Mouse (Mus musculus) left cerebral cortex, adult 11 months (tissue): ENCODE results near the gene Arl5b.

ENCODE experiments used
- DNase-seq: peaks from one replicate; pipeline ENCODE4 v3.0.0; 2022; ENCODE audit warnings: low spot score

Arl5b gene

DNA sequence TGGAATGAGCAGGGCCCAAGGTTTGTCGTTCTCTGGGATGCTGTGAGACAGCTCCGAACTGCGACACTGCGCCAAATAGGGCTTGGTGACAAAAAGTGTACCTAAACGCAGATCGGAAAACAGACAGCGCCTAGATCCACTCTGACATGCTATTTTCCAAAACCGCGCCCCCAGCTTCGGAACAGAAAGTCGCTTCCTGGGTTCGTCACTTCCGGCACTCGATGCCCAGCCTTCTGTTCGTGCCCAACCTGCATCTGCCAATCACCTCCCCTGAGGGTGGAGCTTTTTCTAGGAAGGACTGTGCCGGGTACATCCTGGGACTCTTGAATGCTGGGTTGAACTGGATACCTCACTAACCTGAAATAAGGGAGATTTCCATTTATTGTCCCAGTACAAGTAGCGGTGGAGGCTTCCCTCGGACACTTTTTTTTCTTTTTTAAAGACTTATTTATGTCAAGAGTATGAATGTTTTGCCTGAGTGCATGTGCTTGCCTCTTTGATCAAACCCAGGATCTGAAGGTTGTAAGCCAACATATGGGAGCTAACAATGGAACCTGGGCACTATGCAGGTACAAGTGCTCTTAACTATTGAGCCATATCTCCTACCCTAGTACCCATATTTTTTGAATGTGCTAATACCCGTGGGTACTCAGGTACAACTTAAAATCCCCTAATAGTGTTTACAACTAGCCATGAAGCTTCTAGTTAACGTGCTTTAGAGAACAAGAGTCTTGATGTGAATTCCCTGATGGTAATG is at the start of gene Arl5b:
Gene Arl5b, plus strand, starts transcription at position 279 of the 757 bp plus-strand sequence.
- peak; percentile 84 for DNase-seq

DNA sequence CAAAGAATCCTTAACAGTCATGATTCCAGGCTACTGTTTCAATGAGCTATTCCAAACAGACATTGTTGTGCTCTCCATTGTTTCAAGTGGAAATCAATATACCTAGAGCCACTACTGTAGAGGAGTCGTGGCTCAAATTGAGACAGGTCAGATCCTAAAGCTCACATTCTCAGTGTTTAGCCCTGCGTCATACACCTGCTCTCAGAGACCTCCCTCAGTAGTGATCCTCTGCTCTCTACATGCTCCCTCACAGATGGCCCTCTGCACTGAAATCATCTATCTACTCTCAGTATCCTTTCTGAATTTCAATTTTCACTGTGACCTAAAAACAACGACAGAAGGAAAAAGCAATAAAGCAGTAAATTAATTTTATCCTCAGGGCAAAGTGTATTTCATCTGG is 41.7 kb upstream of the Arl5b start:
- DNase-seq = no peak

DNA sequence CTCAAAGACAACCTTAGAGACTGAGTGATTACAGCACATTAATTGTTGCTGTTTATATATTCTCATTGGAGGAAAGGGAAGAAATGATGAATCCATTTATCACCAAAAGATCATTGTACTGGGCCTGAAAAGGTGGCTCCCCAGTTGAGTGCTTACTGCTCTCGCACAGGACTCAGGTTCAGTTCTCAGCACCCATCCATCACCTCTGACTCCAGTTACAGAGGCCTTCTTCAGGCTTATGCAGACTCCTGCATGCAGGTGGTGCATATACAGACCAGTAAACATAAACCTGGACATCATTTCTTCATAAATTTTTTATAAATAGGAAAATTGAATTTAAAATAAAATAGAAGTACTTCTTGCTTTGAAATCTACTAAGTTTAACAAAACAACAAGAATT is 41.1 kb upstream of the Arl5b start:
- no peak for DNase-seq

GRCm38 (mm10) chr2:15026817-15027216 is 22.4 kb upstream of the Arl5b start:
- DNase-seq = no peak

DNA sequence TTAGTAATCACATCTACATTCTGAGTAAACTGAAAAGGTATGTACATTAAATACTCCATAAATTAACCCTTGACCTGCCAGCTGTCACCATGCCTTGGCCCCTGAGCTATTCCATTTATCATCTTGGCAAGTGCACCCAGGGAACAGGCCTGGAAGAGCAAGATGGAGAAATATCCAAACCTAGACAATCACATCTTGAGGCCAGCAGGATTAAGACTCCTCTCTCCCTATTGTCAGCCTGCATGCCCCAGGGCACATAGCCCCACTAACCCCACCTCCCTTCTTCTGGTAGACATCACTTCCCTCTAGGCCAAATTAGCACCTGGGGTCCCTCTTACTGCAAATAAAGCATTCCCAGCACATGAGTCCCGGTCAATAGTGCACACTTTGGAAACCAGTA is 21.4 kb upstream of the Arl5b start:
- no peak for DNase-seq

DNA sequence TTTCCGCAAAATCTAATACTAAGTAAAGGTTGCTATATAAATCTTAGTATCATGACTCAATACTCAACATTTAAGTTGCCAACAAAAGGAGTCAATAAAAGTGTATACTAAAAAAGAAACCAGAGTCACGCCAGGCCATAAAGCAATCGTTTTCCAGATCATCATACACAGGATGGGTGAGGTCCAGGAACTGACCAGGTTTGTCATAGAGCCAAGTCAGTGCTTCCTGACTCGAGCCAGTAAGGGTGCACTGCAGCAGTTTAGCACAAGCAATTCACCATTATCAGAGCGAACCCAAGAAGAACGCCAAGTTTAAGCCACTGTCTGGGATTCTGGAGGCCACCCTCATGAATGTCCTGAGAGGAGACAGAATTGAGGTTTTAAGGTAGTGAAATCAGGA is 10.5 kb upstream of the Arl5b start:
- DNase-seq = no peak

GRCm38 (mm10) chr2:15040326-15040725 is 8.9 kb upstream of the Arl5b start:
- no peak for DNase-seq

DNA sequence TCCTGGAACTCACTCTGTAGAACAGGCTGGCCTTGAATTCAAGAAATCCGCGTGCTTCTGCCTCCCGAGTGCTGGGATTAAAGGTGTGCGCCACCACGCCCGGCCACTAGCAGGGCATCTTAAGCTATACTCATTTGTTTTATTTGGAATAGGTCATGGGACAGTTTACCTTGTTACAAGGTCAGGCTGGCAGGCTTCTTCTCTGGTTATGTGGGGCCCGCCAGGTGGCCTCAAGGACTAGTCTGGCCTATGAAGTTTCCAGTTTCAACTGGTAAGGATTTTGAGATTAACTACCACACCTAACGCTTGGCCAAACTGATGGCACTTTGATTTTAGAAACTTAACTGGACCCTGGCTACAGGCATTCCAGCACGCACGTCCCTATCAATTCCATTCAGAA is 5.3 kb downstream of the Arl5b start:
- no peak for DNase-seq

DNA sequence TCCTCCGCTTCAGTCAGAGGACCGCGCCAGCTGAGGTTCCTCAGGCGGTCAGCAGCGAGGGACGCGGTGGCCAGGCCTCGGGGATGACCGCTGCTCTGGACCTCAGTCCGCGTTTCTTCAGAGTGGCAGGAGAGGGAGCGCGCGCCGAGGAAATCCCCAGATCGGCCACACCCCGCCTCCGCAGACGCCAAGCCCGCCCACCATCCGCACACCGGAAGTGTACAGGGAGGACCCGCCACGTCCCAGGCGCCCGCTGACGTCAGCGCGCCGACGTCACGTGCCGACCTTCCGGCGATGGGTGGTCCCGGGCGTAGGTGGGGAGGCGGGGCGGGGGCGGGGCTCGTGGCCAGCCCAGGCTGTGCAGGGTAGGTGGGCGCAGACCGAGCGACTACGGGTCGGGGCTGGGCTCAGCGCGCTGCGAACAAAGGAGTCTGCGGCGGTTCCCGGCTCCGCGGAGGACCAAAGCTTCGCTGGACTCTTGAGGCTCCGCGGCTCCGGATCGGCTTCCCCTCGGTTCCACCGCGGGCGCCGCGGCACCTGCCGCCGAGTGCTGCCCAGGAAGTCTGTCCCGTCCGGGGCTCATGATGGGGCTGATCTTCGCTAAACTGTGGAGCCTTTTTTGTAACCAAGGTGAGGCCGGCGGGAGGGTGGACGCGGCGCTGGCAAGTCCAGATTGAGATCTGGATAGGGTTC is 5.9 kb downstream of the Arl5b start, which contains the start of gene Nsun6:
Gene Nsun6, minus strand, starts transcription at position 125 of the 693 bp plus-strand sequence.
- DNase-seq = peak; percentile 88

DNA sequence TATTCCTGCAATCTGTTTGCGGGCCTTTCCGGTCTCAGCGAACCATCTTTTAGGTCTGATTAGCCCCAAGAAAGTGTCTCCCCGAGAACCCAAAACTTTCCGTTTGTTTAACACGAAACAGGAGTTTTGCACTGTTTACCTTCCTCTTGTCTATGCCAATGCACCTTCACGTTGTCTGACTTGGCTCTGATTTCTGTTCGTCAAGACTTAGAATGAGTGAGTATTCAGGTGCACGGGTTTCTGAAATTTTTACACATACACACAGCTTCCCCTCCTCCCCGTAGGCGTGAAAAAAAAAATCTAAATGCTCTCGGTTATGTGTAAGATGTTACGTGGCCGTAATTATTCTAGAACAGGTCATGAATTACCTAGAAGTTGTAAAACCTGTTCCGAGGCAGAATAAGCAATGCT is 6.6 kb downstream of the Arl5b start:
- no peak for DNase-seq

- no peak for DNase-seq
These were observed 9.0 kb downstream of the Arl5b start for GRCm38 (mm10) chr2:15058227-15058626.

GRCm38 (mm10) chr2:15060856-15061255 is 11.7 kb downstream of the Arl5b start:
- no peak for DNase-seq

GRCm38 (mm10) chr2:15063815-15064214 is 14.6 kb downstream of the Arl5b start:
- no peak for DNase-seq

- no peak for DNase-seq
These were observed 15.4 kb downstream of the Arl5b start for GRCm38 (mm10) chr2:15064380-15065269.

DNA sequence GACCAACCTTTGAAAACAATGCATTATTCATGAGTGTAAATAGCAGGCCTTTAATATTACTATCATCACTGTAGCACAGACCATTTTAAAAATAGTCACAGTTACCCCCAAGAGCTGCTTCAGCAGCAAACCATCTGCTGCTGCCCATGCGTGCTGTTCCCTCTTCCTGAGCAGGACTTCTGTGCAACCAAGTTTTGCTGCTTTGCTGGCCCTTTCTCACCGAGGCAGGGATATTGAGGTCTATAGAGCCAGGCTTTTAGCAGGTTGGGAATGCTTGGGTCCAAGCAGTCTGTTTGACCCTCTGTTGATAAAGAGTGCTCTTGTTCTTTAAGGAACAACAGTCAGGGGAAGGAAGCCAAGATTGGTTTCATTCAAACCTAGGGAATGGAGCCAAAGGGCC is 16.3 kb downstream of the Arl5b start:
- DNase-seq = no peak

DNA sequence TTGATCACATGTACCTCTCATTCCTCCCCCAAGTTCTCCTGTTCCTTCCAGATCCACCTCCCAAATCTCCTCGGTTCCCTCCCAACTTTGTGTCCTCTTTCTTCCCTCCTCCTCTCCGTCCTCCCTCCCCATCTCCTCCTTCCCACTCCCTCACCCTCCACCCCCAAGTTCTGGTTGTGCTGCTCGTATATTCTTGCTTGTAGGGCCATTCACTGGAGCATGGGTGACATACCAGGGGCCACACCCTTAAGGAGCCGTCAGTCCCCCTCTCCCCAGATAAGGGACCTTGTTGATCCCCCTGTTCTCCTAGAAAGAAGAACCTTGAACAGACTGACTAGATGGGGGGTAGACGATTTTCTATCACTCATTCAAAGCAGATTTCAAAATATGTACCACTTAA is 17.9 kb downstream of the Arl5b start:
- DNase-seq = no peak

DNA sequence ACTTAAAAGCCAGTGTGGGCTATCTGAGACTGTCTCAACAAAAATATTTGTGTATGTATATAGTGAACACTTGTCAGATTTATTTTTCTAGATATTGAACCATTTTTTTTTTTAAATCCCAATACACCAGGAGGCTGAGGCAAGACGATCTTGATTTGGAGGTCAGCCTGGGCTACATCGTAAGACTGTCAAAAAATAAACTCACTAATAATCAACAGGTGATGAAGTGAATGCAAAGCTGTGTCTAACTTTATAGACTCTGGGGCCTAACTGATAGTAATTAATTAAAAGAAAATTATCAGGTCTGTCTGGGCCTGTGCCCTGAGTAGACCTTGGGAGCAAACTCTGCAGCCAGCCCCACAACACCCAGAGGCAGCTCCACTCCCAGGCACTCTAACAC is 34.5 kb downstream of the Arl5b start:
- DNase-seq = no peak

DNA sequence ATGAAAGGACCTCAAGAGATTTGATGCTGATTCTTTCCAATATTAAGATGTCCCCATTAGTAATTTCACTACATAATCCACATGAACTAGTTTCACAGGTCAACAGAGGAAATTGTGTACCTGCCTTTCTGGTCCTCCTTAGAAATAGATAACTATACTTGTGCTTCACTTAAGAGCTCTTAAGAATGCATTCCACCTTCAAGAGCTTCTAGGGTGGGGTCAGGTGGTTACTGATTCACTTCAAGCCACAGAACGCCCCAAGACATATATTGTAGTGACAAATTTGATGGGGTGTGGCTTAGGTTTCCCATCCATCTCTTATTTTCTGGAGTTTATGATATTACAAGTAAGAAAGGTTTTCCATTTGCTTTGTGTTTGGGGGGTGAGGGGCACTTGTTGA is 38.1 kb downstream of the Arl5b start:
- DNase-seq = no peak

DNA sequence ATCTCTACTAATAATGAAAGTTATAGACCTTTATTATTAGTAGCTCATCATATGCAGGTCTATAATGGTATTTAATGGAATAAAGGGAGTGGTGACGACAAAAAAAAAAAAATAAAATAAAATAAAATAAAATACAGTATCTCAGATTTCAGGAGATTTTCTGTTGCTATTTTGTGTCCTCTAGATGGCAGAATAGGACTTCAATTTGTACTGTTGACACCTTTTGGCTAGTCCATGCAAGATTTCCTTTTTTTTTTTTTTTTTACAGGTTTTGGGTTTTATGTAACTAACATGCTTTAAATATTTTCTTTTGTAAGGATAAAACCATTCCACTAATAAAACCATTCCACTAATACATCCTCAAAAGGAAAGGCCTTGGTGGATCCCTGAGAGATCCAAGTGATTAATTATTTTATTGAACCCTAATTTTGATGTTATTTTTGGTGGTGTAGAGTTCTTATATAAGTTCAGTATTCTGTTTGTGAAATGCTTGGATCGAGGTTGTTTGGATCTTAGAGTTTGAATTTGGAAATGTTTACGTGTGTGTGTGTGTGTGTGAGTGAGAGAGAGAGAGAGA is 47.4 kb downstream of the Arl5b start:
- DNase-seq = no peak

DNA sequence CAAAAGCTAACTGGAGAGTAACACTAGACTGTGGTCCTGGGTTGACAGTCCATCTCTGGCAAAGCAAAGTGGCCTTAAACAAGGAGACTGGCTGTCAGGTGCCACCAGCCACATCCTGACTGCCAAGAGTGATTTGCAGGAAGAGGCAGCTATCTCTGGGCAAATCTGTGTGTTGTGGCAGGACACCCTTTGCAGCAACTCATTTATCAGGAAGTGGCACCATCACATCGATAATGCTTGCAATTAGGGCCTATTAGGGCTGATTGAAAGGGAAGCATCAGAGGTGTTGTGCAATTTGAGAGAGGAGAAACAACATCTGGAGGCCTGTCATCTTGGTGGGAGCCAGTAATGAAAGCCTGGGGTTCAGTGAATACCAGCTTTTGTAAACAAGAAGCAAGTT is 55.2 kb downstream of the Arl5b start:
- no peak for DNase-seq

DNA sequence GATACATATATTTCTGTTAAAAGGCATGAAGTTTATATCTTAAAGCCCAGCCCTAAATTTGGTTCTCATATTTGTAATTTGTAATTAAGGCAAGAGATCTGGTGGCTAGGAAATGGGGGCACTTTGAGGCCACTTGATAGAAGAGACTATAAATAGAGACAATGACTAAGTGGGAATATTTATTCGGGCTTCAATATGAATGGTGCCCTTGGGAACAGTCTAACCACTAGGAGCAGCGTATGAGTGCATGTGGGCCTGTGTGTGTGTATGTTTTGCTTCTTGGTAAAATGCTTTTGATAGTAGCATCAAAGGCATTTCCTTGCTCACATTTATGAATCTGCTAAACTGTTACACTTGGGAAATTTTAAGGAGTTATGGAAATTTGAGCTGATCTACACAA is 62.1 kb downstream of the Arl5b start:
- DNase-seq = no peak

DNA sequence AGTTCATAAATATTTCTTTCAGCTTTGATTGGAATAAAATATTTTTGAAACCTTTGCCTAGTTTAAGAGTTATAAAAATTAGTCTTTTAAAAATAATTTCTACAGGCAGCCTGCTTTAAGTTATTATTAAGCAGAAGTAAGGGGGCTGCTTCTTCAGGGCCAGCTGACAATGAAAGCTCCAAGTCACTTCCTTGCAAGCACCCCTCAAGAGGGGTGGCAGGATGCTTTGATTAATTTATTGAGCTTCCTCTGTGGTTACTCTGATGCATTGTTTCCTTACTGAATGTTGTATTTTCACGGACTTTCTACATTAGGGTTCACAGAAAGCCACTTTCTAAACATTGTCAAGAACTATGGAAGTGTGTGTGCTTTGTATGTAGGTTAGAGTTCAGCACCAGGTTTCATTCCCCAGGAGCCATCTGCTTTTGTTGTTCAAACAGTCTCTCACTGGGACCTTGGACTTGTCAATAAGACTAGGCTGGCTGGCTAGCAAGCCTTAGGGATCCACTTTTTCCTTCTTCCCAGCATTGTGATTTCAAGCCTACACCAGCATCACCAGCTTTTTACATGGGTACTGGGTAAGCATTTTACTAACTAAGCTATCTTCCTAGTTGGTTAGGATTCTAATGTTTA is 62.7 kb downstream of the Arl5b start:
- DNase-seq = no peak
